ENCODE assay signal across 12 mouse cellular contexts in the genomic region with DNA sequence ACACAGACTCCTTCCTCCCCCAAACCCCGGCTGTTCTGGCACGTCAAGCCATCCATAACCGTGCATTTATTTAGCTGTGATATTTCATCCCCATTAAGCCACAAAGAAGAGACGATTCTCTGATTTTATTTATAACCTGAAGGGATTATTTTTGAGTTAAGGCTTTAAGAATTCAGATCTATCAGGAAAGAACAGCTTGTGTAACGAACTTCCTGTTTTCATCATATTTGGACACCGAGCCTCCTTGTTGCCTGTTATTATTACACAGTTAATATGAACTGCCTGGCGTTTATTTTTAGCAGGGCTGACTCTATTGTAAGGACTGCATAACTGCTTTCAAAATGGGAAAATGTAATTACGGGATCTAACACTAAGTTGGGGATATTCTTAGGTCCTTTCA.
DNase-seq lines count a peak whose midpoint lies in the region; ATAC-seq and TF ChIP-seq lines count a peak whose summit lies in the region.
"Had no signal": no experiment of that assay in that cellular context is flagged by ENCODE, and none has a peak within 500 bp of the region (broad histone marks: within the 10 kb centered on the region; RNA-seq: fewer than 3 reads in every experiment).

No protein-coding gene starts in this region.

- TF ChIP-seq CTCF in kidney, adult 2 months (conservative IDR thresholded peaks at IDR 0.05; ENCODE audit: insufficient read depth, insufficient read length, low read depth, low read length) = no peak

- ATAC-seq in forebrain, embryonic 16.5 days = no peak
- no peak for ATAC-seq in inflammation-experienced regulatory T-cells, adult 6 months

- H3K27me3 ChIP-seq in forebrain, embryonic 16.5 days (replicated peaks; ENCODE audit: control insufficient read depth, insufficient read depth, low read length) = no peaks in the 10 kb centered on the region
- no peaks in the 10 kb centered on the region for H3K27me3 ChIP-seq in forebrain, embryonic 10.5 days (ENCODE audit: poor library complexity, severe bottlenecking)
- H3K27me3 ChIP-seq in kidney, adult 2 months (replicated peaks; ENCODE audit: control insufficient read depth, insufficient read depth, low read length) = no peaks in the 10 kb centered on the region
- H3K27me3 ChIP-seq: embryonic facial prominence, embryonic 13.5 days; midbrain, embryonic 12.5 days had no signal

- no peak overlapping the region for H3K4me3 ChIP-seq in forebrain, embryonic 16.5 days (replicated peaks; ENCODE audit: low read length)
- H3K4me3 ChIP-seq in forebrain, embryonic 10.5 days = no peak overlapping the region
- H3K4me3 ChIP-seq in kidney, adult 2 months (ENCODE audit: insufficient read depth, low read depth, low read length) = no peak overlapping the region
- H3K4me3 ChIP-seq: embryonic facial prominence, embryonic 13.5 days; midbrain, embryonic 12.5 days had no signal

- H3K4me2 ChIP-seq in forebrain, embryonic 16.5 days (ENCODE audit: low read length) = 0 out of 2 replicates have a peak overlapping the region, but pooled peaks have one; percentile 10
- H3K4me2 ChIP-seq: embryonic facial prominence, embryonic 13.5 days; midbrain, embryonic 12.5 days had no signal

- peaks cover 7% of the 10 kb centered on the region for H3K4me1 ChIP-seq in forebrain, embryonic 16.5 days (replicated peaks; ENCODE audit: control insufficient read depth, insufficient read depth, low read length)
- 0 out of 2 replicates have a peak, but pooled peaks cover 3% of the 10 kb centered on the region for H3K4me1 ChIP-seq in forebrain, embryonic 10.5 days
- no peaks in the 10 kb centered on the region for H3K4me1 ChIP-seq in kidney, adult 2 months (ENCODE audit: control insufficient read depth, insufficient read depth, low read length)
- H3K4me1 ChIP-seq: midbrain, embryonic 12.5 days had no signal

- TF ChIP-seq POLR2A in kidney, adult 2 months (IDR thresholded peaks at IDR 0.05; ENCODE audit: low read depth, low read length) = no peak

- 47% methylated on average over 8 of the region's 8 CpGs for WGBS in forebrain, embryonic 16.5 days
- 81% methylated on average over 8 of the region's 8 CpGs for WGBS in forebrain, embryonic 10.5 days
- WGBS in kidney, adult 2 months = 21% methylated on average over 8 of the region's 8 CpGs

- no peak for DNase-seq in forebrain, embryonic 10.5 days (ENCODE audit: extremely low spot score, low spot score)
- peak; percentile 36 for DNase-seq in kidney, adult 2 months
- no peak for DNase-seq in kidney, postnatal 25 days
- DNase-seq in lung, postnatal 25 days (ENCODE audit: low spot score) = peak; percentile 10
- DNase-seq in lung, adult 18-20 months = no peak
- peak; percentile 21 for DNase-seq in lung, postnatal 36 days
- DNase-seq: cerebellum, adult 9-10 months; thymus, postnatal 36 days had no signal

- H3K36me3 ChIP-seq in forebrain, embryonic 16.5 days (ENCODE audit: control insufficient read depth, insufficient read depth) = no peaks in the 10 kb centered on the region
- H3K36me3 ChIP-seq in forebrain, embryonic 10.5 days (replicated peaks) = no peaks in the 10 kb centered on the region
- H3K36me3 ChIP-seq in kidney, adult 2 months (ENCODE audit: control insufficient read depth, insufficient read depth, low read length) = no peaks in the 10 kb centered on the region
- H3K36me3 ChIP-seq: embryonic facial prominence, embryonic 13.5 days; midbrain, embryonic 12.5 days had no signal

- no peaks in the 10 kb centered on the region for H3K9me3 ChIP-seq in forebrain, embryonic 16.5 days (ENCODE audit: control insufficient read depth, low read length)
- no peaks in the 10 kb centered on the region for H3K9me3 ChIP-seq in forebrain, embryonic 10.5 days
- H3K9me3 ChIP-seq: embryonic facial prominence, embryonic 13.5 days; midbrain, embryonic 12.5 days had no signal

- H3K27ac ChIP-seq in forebrain, embryonic 16.5 days (ENCODE audit: low read length) = no peak overlapping the region
- no peak overlapping the region for H3K27ac ChIP-seq in forebrain, embryonic 10.5 days
- H3K27ac ChIP-seq in kidney, adult 2 months (ENCODE audit: insufficient read depth, low read depth, low read length) = no peak overlapping the region
- H3K27ac ChIP-seq: embryonic facial prominence, embryonic 13.5 days; midbrain, embryonic 12.5 days had no signal

- H3K9ac ChIP-seq in forebrain, embryonic 16.5 days (replicated peaks; ENCODE audit: low read depth, low read length) = no peak overlapping the region
- H3K9ac ChIP-seq: embryonic facial prominence, embryonic 13.5 days; midbrain, embryonic 12.5 days had no signal

Comparison
In these comparisons a context has a peak if more than half of its experiments do, and no peak if none do; other contexts are left out.
1. DNase-seq: peak in kidney, adult 2 months (single experiment), lung, postnatal 25 days (single experiment) and lung, postnatal 36 days (single experiment); none in forebrain, embryonic 10.5 days (single experiment), kidney, postnatal 25 days (0 of 2) and lung, adult 18-20 months (0 of 2).